Mouse (Mus musculus) heart, embryonic 11.5 days (tissue): ENCODE results near the gene Tsc22d1. TPM values are rescaled to one million over a fixed set of nuclear protein-coding genes. Genes with fewer than 3 reads are reported as not detected.

Experiments used
- ATAC-seq: fragments of 200-750 bp; cut with Nextera tagmentation; replicated peaks from 2 replicates; pipeline ENCODE4 v1.8.0; 2017; ENCODE audit warnings: moderate library complexity; ENCODE audit not compliant: insufficient number of reproducible peaks, low FRiP score, low TSS enrichment
- H3K27ac ChIP-seq: fragments of 300-500 bp; sonication (generic); 2 replicates; pipeline ENCODE4 v1.5.1; 2014; ENCODE audit warnings: mild to moderate bottlenecking, low read depth, low read length
- H3K27me3 ChIP-seq: fragments of 300-500 bp; sonication (generic); 2 replicates; pipeline ENCODE4 v1.6.1; 2014; ENCODE audit warnings: mild to moderate bottlenecking, low read length, mixed read lengths; ENCODE audit not compliant: control insufficient read depth, insufficient read depth
- H3K36me3 ChIP-seq: fragments of 300-500 bp; sonication (generic); 2 replicates; pipeline ENCODE4 v1.6.1; 2014; ENCODE audit warnings: mild to moderate bottlenecking, low read length, moderate library complexity, mixed read lengths; ENCODE audit not compliant: control insufficient read depth, insufficient read depth
- H3K4me1 ChIP-seq: fragments of 300-500 bp; sonication (generic); 2 replicates; pipeline ENCODE4 v1.6.1; 2014; ENCODE audit warnings: low read length; ENCODE audit not compliant: control insufficient read depth, insufficient read depth
- H3K4me2 ChIP-seq: fragments of 300-500 bp; sonication (generic); 2 replicates; pipeline ENCODE4 v1.6.1; 2014; ENCODE audit warnings: mild to moderate bottlenecking, moderate library complexity
- H3K4me3 ChIP-seq: fragments of 300-500 bp; sonication (generic); 2 replicates; pipeline ENCODE4 v1.5.1; 2014; ENCODE audit warnings: low read depth, low read length
- H3K9ac ChIP-seq: fragments of 300-500 bp; sonication (generic); 2 replicates; pipeline ENCODE4 v1.6.1; 2014; ENCODE audit warnings: mild to moderate bottlenecking, low read depth, low read length, moderate library complexity
- H3K9me3 ChIP-seq: fragments of 300-500 bp; sonication (generic); replicated peaks from 2 replicates; pipeline ENCODE4 v1.6.1; 2016; ENCODE audit warnings: low read length; ENCODE audit not compliant: control insufficient read depth
- WGBS: fragments of 180-500 bp; shearing (Covaris S2); extraction: QIAGEN DNeasy Blood & Tissue Kit; methylation state at CpG from one replicate; pipeline ENCODE4 v1.1.7; 2014; ENCODE audit not compliant: insufficient replicate concordance; 5-methylcytosine and 5-hydroxymethylcytosine counted together
- polyA plus RNA-seq: library from polyadenylated mRNA; unstranded; fragments of >200 nt; fragmentation: Nextera tagmentation; extraction: Ambion mirVana; gene quantifications from 2 replicates; pipeline ENCODE4 v1.2.1, GENCODE M21; 2014

The Tsc22d1 gene
- 444 and 455 TPM in 2 replicates for polyA plus RNA-seq

DNA sequence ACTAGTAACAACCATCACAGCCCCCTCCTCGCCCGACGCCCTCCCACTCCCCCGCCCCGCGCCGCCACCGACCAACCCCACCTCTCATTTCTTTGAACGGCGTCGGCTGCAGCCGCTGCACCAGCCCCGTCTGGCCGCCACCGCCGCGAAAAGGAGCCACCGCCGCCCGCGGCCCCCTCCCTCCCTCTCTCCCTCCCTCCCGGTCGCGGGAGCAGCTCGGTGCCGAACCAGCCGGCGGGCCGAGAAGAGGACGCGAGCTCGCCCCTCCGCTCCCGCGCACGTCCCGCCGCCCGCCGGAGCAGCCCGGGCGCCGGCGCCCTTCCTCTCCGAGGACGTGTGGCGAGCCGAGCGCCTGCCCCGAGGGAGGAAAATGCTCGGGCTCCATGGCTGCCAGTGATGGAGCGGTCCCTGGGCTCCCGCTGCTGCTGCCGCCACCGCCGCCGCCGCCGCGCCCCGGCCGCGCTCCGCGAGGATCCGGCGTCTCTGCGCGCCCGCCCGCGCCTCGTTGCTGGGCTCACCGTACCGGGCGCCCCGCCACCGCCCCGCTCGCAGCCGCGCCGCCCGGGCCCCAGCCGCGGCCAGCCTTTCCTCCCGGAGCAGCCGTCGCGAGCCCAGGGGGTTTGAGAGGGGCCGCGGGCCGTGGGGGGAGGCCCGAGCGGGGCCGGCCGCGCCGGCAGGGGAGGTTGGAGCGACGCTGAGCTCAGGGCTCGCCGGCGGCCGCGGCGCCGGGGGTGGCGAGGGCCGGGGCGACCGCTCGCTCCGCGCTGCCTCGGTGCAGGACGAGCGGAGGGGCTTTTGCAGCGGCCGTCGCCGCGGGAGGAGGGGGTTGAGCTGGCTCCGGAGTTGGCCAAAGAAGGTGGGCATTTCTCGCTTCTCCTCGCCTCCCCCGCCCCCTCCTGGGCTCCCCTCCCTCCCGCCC lies at the start of gene Tsc22d1:
Gene Tsc22d1 (plus strand): TSS at position 100 of the 919 bp plus-strand sequence.
- Histone ChIP-seq H3K27me3 (no peaks in the 10 kb centered on the region), H3K36me3 (peaks cover 11% of the 10 kb centered on the region), H3K27ac (peak within 1 kb of the TSS; percentile 99), H3K9me3 (no peaks in the 10 kb centered on the region), H3K9ac (peak within 1 kb of the TSS; percentile 95), H3K4me2 (peak within 1 kb of the TSS; percentile 90), H3K4me3 (peak within 1 kb of the TSS; percentile 91), H3K4me1 (peaks cover 27% of the 10 kb centered on the region)
- ATAC-seq: peak; percentile 23
- WGBS: 0% methylated on average over 48 of the region's 128 CpGs

DNA sequence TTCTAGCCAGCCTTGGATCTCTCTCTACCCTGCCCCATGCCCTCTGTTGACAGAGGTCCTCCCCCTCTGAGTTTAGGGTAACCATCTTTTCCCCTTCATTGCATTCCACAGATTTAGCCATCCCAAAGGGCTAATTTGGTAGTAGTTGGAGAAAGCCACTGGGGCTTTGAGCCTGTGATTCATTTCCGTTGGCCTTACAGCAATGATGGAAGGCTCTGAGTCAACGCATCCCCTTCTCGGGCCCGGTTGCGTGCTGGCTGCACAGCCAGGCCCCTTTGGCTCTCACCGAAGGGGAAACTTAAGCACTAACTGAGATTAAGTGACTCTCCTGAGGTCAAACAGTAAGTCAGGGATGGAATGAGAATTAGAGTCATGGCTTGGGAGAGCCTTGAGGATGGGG lies 41.1 kb upstream of the Tsc22d1 start:
- WGBS: 82% methylated on average over 6 of the region's 6 CpGs
- Histone ChIP-seq H3K27ac (no peak overlapping the region), H3K36me3 (no peaks in the 10 kb centered on the region), H3K9ac (no peak overlapping the region), H3K4me1 (no peaks in the 10 kb centered on the region), H3K9me3 (no peaks in the 10 kb centered on the region), H3K27me3 (no peaks in the 10 kb centered on the region), H3K4me3 (no peak overlapping the region), H3K4me2 (no peak overlapping the region)
- no peak for ATAC-seq

DNA sequence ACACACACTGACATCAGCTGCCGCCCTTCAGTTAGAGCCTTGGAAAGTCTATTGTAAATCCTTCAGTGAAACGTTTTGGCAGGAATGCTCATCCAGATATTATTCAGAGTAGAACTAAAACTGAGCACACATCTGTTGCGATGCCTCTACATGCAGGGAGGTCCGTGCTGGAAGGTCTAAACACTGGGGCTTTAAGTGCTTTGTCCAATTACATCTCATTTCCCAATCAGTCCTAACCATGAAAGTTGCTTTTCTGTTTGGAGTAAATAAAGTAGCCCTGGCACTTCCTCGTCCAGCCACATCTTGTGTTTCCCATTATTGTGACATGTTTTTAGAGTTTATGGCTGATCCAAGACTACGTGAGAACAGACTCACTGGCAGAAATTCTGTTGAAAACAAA lies 40.2 kb upstream of the Tsc22d1 start:
- no peak for ATAC-seq
- no peak overlapping the region for H3K4me2 ChIP-seq
- no peak overlapping the region for H3K27ac ChIP-seq
- H3K4me3 ChIP-seq: no peak overlapping the region
- H3K27me3 ChIP-seq: no peaks in the 10 kb centered on the region
- H3K4me1 ChIP-seq: no peaks in the 10 kb centered on the region
- 76% methylated on average over 6 of the region's 6 CpGs for whole genome bisulfite sequencing
- no peaks in the 10 kb centered on the region for H3K9me3 ChIP-seq
- H3K36me3 ChIP-seq: no peaks in the 10 kb centered on the region
- no peak overlapping the region for H3K9ac ChIP-seq

DNA sequence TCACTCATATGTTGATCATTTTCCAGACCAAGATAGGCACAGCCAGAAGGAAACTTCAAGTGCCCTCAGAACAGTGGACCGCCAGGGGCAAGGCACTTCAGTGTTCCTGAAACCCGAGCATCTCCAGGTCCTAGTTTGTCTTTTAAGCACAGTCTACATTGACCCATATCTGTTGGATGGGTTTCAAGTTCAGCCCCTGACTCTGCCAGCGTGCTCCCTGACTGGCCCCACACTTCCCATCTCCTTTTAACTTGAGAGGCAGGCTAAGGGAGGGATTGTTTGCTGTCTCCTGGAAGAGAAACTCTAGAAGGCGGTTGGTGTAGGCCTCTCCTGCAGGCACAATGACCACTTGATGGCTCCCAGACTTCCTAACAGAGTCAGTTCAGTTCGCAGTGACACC lies 38.2 kb upstream of the Tsc22d1 start:
- H3K36me3 ChIP-seq: no peaks in the 10 kb centered on the region
- WGBS: 63% methylated on average over 5 of the region's 5 CpGs
- H3K27ac ChIP-seq: no peak overlapping the region
- no peaks in the 10 kb centered on the region for H3K27me3 ChIP-seq
- no peak overlapping the region for H3K4me3 ChIP-seq
- H3K9me3 ChIP-seq: no peaks in the 10 kb centered on the region
- no peak overlapping the region for H3K4me2 ChIP-seq
- no peak for ATAC-seq
- H3K9ac ChIP-seq: no peak overlapping the region
- H3K4me1 ChIP-seq: no peaks in the 10 kb centered on the region

DNA sequence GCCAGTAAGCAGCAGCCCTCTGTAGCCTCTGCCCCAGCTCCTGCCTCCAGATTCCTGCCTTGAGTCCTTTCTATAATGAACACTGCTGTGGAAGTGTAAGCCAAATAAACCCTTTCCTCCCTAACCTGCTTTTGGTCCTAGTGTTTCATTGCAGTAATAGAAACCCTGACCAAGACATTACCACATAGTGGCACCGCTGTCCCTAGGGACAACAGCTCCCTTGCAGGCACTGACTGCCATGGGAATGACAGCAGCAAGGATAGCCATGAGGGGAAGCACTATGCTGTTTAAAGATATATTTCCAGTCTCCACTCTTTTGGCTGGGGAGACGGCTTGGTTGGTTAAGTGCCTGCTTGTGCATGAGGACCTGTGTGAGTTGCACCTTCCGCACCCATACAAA lies 35.4 kb upstream of the Tsc22d1 start:
- ATAC-seq: no peak
- no peaks in the 10 kb centered on the region for H3K4me1 ChIP-seq
- no peak overlapping the region for H3K9ac ChIP-seq
- H3K4me2 ChIP-seq: no peak overlapping the region
- WGBS: 81% methylated on average over 3 of the region's 3 CpGs
- H3K27ac ChIP-seq: no peak overlapping the region
- H3K4me3 ChIP-seq: no peak overlapping the region
- no peaks in the 10 kb centered on the region for H3K27me3 ChIP-seq
- no peaks in the 10 kb centered on the region for H3K36me3 ChIP-seq
- H3K9me3 ChIP-seq: no peaks in the 10 kb centered on the region

DNA sequence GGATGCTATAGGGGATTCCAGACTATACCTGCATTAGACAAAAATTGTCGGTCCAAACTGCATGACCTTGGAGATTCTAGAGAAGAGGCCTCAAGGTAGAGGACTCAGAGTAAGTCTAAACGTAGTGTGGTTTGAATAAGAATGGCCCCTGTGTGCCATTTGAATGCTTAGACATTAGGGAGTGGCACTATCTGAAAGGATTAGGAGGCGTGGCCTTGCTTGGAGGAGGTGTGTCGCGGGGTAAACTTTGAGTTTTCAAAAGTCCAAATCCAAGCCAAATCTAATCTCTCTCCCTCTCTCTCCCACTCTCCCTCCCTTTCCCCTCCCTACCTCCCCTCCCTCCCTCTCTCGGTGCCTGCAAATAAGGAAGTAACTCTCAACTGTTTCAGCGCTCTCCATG lies 26.7 kb upstream of the Tsc22d1 start:
- Histone ChIP-seq H3K9ac (no peak overlapping the region), H3K4me3 (no peak overlapping the region), H3K4me2 (no peak overlapping the region), H3K9me3 (peaks cover 2% of the 10 kb centered on the region; the same call in 1 of the 2 replicates), H3K27ac (no peak overlapping the region), H3K4me1 (no peaks in the 10 kb centered on the region), H3K27me3 (no peaks in the 10 kb centered on the region), H3K36me3 (no peaks in the 10 kb centered on the region)
- WGBS: 67% methylated on average over 7 of the region's 7 CpGs
- no peak for ATAC-seq

DNA sequence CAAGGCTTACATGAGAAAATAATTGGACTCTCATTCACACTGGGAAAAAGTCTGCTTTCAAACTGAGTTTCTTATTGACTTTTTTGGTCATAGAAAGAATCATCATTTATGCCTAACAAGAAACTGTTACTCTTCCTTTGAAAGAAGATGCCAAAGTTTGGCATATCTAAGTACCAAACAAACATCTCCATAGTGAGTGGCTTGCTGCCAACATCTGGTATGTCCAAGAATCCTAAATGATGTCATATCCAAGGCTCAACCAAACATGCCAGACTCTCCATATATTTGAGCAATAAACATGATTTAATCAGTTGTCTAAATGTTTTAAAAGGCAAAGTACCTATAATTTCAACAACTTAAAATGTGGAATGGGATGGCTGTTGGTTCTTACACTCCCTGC lies 16.5 kb upstream of the Tsc22d1 start:
- no peaks in the 10 kb centered on the region for H3K27me3 ChIP-seq
- no peak overlapping the region for H3K4me2 ChIP-seq
- H3K4me1 ChIP-seq: no peaks in the 10 kb centered on the region
- no peaks in the 10 kb centered on the region for H3K36me3 ChIP-seq
- no peak for ATAC-seq
- no peak overlapping the region for H3K4me3 ChIP-seq
- no peak overlapping the region for H3K9ac ChIP-seq
- no peak overlapping the region for H3K27ac ChIP-seq
- H3K9me3 ChIP-seq: no peaks in the 10 kb centered on the region

DNA sequence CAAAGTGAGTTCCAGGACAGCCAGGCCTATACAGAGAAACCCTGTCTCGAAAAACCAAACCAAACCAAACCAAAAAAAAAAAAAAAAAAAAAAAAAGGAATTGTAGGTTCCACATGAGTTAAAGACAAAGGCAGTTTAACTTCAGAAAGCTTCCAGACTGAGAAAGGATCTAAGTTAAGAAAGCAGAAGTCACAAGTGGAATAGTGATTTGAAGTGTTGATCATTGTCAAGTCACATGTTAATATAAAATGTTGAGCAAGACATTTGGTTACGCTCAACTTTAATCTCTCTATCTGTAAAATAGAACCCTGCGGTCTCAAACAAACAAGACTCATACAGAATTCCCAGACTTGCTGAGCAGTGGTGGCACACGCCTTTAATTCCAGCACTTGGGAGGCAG lies 12.2 kb upstream of the Tsc22d1 start:
- Histone ChIP-seq H3K9me3 (no peaks in the 10 kb centered on the region), H3K27me3 (no peaks in the 10 kb centered on the region), H3K4me2 (no peak overlapping the region), H3K27ac (no peak overlapping the region), H3K4me1 (no peaks in the 10 kb centered on the region), H3K9ac (no peak overlapping the region), H3K36me3 (no peaks in the 10 kb centered on the region), H3K4me3 (no peak overlapping the region)
- WGBS: 84% methylated on average over 4 of the region's 4 CpGs
- ATAC-seq: no peak

DNA sequence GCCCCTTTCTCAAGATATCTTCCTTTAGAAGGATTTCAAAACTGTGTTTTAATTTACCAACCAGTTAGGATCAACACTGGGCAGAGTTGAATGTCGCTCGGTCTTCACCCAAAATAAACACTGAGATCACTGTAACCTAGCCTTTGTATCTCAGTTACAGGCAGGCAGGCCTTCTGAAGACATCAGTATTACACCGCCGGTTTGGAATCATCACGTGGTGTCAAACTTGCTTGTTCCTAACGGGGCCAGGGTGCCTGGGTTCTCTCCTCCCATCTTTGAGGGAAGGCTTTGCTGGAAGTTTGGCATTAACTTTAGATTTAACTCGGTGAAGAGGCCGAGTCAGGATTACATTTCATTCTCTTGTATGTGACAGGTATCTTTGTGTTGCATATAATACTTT lies 5.7 kb upstream of the Tsc22d1 start:
- H3K9me3 ChIP-seq: no peaks in the 10 kb centered on the region
- 45% methylated on average over 8 of the region's 8 CpGs for WGBS
- H3K27ac ChIP-seq: no peak overlapping the region
- no peak for ATAC-seq
- H3K4me3 ChIP-seq: no peak overlapping the region
- no peaks in the 10 kb centered on the region for H3K4me1 ChIP-seq
- no peak overlapping the region for H3K4me2 ChIP-seq
- H3K27me3 ChIP-seq: no peaks in the 10 kb centered on the region
- H3K9ac ChIP-seq: no peak overlapping the region
- H3K36me3 ChIP-seq: no peaks in the 10 kb centered on the region
